Mouse (Mus musculus): Measurements from ENCODE around the gene Adamts9.

The Adamts9 gene

GRCm38 (mm10) chr6:92943057-92943781 lies at the start of gene Adamts9:
Gene Adamts9, minus strand, starts transcription at chr6:92943492.
- DNase-seq (ENCODE audit: low spot score in 2 of 2), result no peak

GRCm38 (mm10) chr6:92991616-92992015 lies 48.3 kb upstream of the Adamts9 start:
- no peak for DNase-seq (ENCODE audit: low spot score in 2 of 2)

- no peak for DNase-seq (ENCODE audit: low spot score in 2 of 2)
Observed at GRCm38 (mm10) chr6:92988620-92988998, 45.3 kb upstream of the Adamts9 start.

GRCm38 (mm10) chr6:92987846-92988619 lies 44.7 kb upstream of the Adamts9 start:
- DNase-seq (ENCODE audit: low spot score in 2 of 2), result no peak

GRCm38 (mm10) chr6:92987366-92987765 lies 44.1 kb upstream of the Adamts9 start:
- DNase-seq (ENCODE audit: low spot score in 2 of 2), result no peak

GRCm38 (mm10) chr6:92983421-92983820 lies 40.1 kb upstream of the Adamts9 start:
- DNase-seq (ENCODE audit: low spot score in 2 of 2), result no peak

GRCm38 (mm10) chr6:92981451-92982186 lies 38.3 kb upstream of the Adamts9 start:
- no peak for DNase-seq (ENCODE audit: low spot score in 2 of 2)

- no peak for DNase-seq (ENCODE audit: low spot score in 2 of 2)
Observed at GRCm38 (mm10) chr6:92973340-92973739, 30.0 kb upstream of the Adamts9 start.

- DNase-seq (ENCODE audit: low spot score in 2 of 2), result no peak
Observed at GRCm38 (mm10) chr6:92968718-92969117, 25.4 kb upstream of the Adamts9 start.

- DNase-seq (ENCODE audit: low spot score in 2 of 2), result no peak
Observed at GRCm38 (mm10) chr6:92968216-92968615, 24.9 kb upstream of the Adamts9 start.

- no peak for DNase-seq (ENCODE audit: low spot score in 2 of 2)
Observed at GRCm38 (mm10) chr6:92962966-92963365, 19.7 kb upstream of the Adamts9 start.

- DNase-seq (ENCODE audit: low spot score in 2 of 2), result no peak
Observed at GRCm38 (mm10) chr6:92960997-92961396, 17.7 kb upstream of the Adamts9 start.

- no peak for DNase-seq (ENCODE audit: low spot score in 2 of 2)
Observed at GRCm38 (mm10) chr6:92959416-92959815, 16.1 kb upstream of the Adamts9 start.

GRCm38 (mm10) chr6:92947337-92948042 lies 4.2 kb upstream of the Adamts9 start:
- no peak for DNase-seq (ENCODE audit: low spot score in 2 of 2)

- DNase-seq (ENCODE audit: low spot score in 2 of 2), result no peak
Observed at GRCm38 (mm10) chr6:92944711-92945110, 1.4 kb upstream of the Adamts9 start.

GRCm38 (mm10) chr6:92944048-92944685 lies 875 bp upstream of the Adamts9 start:
- DNase-seq (ENCODE audit: low spot score in 2 of 2), result no peak

GRCm38 (mm10) chr6:92941756-92942420 lies 1.4 kb downstream of the Adamts9 start:
- no peak for DNase-seq (ENCODE audit: low spot score in 2 of 2)

GRCm38 (mm10) chr6:92941281-92941731 lies 2.0 kb downstream of the Adamts9 start:
- DNase-seq (ENCODE audit: low spot score in 2 of 2), result no peak

- DNase-seq (ENCODE audit: low spot score in 2 of 2), result no peak
Observed at GRCm38 (mm10) chr6:92940191-92941131, 2.8 kb downstream of the Adamts9 start.

- no peak for DNase-seq (ENCODE audit: low spot score in 2 of 2)
Observed at GRCm38 (mm10) chr6:92928261-92928660, 15.0 kb downstream of the Adamts9 start.
